Mouse (Mus musculus): Measurements from ENCODE around the gene Taar7d.
A peak's percentile ranks its signal among the peaks of the same experiment; 100 is the strongest.
"Not testable (repeated sequence)": the region's sequence is repeated elsewhere in the genome, so short reads cannot be mapped to it uniquely, and the experiment has no call there.

Gene Taar7d

DNA sequence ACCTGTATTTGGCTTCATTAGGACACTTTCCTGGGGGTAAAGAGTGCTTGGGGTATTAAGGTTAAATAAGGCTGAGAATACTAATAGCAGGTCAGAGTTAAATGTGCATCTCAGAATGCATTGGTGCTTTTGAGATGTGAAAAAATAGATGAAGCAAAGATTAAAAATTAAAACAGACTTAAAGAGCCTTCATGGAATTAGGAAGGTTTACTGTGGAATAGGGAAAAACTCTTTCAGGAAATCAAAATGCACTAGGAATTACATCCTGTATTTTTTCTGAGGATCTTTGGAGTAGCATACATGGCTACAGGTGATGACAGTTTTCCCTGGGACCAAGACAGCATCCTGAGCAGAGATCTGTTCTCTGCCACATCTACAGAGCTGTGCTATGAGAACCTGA lies at the start of gene Taar7d:
TSS of gene Taar7d (plus strand) at position 301 of the 400 bp plus-strand sequence.
- DNase-seq: no peak

DNA sequence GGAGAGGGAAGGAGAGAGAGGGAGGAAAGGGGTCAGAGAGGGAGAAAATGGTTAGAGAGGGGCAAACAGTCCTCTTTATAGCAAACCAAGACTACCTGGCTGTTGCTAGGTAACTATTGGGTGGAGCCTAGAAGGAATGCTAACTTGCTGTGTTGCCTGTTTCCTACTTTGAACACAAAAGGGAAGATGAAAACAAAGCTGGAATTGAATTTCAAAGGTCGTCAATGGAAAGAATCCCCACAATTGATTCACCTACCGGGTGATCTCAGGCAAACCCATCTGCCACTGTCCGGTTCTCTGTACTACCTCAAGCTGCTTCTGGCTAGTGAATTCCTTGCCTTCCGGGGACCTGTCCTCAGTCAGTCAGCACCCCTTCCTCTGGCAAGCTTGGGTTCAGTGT lies 49.1 kb upstream of the Taar7d start:
- DNase-seq: no peak

DNA sequence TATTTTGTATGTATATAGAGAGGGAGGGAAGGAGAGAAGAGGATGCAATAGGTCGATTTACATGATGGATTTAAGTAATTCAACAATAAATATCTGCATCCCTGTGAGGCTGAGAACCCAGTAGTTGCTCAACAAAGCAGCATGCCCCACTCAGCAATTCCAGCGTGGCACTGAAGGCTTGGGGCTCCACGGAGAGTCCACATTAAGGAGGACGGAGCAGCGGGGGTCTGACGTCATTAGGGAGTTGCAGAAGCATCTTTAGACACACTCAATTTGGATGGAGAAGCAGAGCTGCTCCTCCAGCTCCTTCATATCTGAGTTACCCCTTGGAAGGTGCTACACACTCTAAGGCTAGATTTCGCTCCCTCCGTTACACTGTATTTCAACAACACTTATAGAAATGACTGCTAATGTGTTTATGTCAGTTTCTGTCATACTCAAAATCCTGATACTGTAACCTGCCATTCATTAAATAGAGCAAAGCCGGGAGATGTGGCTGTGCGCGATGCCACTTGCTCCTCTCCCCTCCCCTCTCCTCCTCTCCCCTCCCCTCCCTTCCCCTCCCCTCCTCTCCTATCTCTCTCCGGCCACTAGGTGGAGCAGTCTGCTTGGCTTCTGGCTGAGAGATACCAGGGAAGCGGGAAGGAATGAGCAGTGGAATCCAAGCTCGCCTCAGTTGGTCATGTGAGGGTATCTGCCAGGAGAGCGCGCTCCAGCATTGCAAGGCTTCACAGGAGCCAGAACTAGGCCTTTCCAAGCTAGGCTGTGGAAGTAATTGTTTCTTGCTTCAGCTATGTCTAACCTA lies 47.9 kb upstream of the Taar7d start:
- peak; percentile 22 for DNase-seq

DNA sequence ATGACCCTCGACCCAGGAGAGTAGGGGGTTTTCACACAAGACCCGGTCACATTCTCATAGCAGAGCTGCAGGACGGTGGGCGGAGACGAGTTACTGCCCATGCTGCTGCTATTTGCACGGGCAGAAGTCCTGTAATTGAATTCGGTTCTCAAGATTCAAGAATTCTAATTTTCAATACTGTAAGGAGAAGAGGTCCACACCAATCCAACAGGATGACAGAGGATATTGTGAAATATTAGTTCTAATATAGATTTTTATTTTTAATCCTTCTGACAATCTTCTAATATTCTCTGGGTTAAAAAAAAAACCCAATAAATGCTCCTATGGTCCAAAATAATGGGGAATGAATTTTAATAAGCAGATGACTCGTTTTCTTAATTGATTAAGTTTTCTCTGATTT lies 41.5 kb upstream of the Taar7d start, which contains the start of gene Taar6:
TSS of gene Taar6 (minus strand) at position 101 of the 400 bp plus-strand sequence.
- DNase-seq: no peak

DNA sequence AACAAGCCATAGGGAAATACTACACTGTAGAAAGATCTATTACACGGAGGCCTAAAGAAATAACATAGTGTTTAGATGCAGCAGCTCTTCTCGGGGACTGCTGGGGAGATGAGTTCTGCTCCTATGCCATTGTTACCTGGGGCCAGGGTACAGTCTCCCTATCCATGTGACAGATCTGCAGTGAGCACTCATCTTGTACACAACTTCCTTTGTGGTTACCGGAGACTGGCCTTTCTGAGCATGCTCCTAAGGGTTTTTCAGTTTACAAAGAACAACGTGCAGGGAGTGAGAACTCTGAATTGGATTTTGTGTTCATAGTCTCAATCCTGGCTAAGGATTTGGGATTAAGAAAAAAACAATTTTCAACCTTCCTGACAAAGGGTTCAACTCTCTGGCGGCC lies 40.6 kb upstream of the Taar7d start:
- DNase-seq: no peak

DNA sequence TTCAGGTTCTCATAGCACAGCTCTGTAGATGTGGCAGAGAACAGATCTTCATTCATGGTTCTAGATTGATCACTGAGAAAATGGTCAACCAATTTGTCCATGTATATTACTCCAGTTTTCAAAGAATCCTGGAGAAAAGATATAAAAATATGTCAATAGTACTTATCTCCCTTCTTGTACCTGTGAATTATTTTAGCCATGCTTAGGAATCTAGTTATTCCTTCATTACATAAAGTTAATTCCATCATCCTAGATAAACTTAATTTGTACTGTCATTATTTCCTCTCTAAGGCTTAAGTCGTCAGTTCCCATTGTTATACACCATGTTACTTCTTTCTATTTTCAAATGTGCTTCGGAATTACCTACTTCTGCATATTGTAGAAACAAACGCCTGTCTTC lies 33.6 kb upstream of the Taar7d start, which contains the start of gene Taar7a:
TSS of gene Taar7a (minus strand) at position 101 of the 400 bp plus-strand sequence.
- DNase-seq: no peak

DNA sequence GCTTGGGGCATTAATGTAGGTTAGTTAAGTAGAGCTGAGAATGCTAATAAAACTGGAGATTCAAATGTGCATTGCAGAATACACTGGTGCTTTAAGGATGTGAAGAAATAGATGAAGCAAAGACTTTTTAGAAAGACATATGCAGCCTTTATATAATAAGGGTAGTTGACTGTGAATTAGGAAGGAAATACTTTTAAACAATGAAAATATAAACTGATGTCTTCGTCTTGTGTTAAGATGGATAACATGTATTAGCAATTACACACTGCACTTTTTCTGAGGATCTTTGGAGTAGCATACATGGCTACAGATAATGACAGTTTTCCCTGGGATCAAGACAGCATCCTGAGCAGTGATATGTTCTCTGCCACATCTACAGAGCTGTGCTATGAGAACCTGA lies 27.4 kb upstream of the Taar7d start, which contains the start of gene Taar7b:
TSS of gene Taar7b (plus strand) at position 301 of the 400 bp plus-strand sequence.
- no peak for DNase-seq

DNA sequence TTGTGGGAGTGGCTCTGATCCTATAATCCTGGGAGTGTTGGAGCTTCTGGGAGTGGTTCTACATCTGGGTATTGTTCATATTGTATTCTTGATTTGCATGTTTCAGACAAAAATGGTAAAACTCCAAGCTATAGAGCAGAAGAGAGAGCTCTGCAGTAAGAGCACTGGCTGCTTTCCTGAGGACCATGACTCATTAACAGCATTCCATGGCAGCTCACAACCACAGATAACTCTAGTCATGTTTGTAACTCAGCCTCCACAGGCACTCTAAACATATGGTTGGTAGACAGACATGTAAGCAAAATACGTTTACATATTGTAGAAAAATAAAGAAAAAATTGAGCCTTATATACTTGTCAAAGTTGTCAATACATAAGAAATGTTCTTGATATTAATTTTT lies 20.6 kb upstream of the Taar7d start:
- no peak for DNase-seq

DNA sequence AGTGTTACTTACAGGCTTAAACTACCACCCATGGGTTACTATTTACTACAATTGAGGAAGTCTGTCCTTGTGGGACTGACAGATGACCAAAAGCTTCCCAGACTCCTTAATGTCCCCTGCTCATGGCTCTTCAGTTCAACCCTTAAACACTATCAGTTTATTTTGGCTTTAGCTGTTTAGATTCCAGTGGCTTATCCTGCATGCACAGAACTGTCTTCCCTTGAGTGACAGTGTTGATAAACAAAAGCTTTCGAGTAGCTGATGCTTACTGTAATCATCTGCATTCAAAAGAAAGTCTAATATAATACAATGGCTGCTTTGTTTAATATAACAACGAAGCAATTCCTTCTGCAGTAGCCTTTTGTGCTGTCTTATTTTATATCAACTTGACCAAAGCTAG lies 20.0 kb upstream of the Taar7d start:
- DNase-seq: no peak

DNA sequence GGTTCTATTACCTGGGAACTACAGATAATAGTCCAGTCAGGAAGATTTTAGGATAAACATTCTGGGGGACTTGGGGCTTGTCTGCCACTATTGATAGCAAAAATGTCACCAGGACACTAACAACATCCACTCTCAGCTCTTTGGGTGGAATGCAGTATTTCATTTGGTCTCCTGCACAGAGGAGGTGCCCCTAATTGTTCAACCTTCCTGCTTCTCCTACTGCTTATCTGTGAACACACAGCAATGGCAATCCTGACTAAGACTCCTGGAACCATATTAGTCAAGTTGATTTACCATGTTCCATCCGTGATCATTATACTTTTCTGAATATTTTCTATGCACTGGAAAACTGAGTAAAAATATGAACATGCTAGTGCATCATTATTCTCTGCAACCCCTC lies 18.9 kb upstream of the Taar7d start:
- no peak for DNase-seq

DNA sequence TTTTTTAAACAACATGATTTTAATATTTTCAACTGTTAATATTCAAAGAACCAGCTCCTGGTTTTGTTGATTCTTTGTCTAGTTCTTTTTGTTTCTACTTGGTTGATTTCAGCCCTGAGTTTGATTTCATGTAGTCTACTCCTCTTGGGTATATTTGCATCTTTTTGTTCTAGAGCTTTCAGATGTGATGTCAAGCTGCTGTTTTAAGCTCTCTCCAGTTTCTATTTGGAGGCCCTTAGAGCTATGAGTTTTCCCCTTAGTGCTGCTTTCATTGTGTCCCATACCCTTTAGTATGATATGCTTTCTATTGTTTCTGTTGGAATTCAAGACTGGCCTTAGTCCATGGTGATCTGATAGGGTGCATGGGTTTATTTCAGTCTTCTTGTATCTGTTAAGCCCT lies 4.3 kb downstream of the Taar7d start:
- DNase-seq: no peak

DNA sequence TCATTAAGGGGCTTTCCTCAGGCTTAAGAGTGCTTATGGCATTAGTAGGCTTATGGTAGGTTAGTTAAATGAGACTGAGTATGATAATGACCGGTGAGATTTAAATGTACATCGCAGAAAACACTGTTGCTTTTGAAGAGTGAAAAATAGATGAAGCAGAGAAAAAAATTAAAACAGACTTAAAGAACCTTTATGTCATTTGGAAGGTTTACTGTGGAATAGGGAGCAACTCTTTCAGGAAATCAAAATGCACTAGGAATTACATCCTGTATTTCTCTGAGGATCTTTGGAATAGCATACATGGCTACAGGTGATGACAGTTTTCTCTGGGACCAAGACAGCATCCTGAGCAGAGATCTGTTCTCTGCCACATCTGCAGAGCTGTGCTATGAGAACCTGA lies 10.3 kb downstream of the Taar7d start, which contains the start of gene Taar7e:
TSS of gene Taar7e (plus strand) at position 301 of the 400 bp plus-strand sequence.
- DNase-seq: no peak

DNA sequence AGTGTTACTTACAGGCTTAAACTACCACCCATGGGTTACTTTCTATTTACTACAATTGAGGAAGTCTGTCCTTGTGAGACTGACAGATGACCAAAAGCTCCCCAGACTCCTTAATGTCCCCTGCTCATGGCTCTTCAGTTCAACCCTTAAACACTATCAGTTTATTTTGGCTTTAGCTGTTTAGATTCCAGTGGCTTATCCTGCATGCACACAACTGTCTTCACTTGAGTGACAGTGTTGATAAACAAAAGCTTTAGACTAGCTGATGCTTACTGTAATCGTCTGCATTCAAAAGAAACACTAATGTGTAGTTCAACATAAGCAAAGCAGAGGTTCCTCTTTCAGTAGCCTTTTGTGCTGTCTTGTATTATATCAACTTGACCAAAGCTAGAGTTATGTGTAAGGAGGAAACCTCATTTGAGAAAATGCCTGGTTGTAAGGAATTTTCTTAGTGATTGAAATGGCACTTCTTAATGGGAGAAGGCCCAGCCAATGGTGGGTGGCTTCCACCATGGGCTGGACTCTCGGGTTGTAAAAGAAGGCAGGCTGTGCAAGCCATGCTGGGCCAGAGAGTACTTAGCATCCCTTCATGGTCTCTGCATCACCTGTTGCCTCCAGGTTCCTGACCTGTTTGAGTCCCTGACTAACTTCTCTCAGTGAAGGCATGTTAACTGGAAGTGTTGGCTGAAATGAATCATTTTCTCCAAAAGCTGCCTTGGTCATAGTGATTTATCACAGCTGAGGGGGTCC lies 13.3 kb downstream of the Taar7d start:
- DNase-seq: no peak

DNA sequence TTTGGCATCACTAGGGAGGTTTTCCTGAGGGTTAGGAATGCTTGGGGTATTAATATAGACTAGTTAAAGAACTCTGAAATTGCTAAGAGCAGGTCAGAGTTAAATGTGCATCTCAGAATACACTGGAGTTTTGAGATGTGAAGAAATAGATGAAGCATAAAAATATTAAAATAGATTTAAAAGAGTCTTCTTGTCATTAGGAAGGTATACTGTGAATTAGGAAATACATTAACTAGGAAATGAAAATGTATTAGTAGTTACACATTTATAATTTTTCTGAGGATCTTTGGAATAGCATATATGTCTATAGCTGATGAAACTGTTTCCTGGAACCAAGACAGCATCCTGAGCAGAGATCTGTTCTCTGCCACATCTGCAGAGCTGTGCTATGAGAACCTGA lies 22.2 kb downstream of the Taar7d start, which contains the start of gene Taar7f:
TSS of gene Taar7f (plus strand) at position 301 of the 400 bp plus-strand sequence.
- no peak for DNase-seq

DNA sequence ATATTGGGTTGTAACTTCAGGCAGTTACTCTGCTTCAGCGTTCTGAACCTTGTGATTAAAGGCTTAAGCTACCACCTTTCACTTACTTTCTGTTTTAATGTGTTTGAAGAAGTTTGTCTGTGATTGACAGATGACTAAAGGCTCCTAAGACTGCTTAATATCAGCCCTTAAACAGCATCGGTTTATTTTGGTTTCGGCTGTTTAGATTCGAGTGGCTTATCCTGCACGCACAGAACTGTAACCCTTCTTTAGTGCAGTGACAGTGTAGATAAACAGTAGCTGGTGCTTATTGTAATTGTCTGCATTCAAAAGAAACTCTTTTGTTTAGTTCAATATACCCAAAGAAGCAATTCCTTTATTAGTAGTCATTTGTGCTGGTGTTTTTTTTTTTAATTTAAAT lies 25.0 kb downstream of the Taar7d start:
- DNase-seq: no peak

DNA sequence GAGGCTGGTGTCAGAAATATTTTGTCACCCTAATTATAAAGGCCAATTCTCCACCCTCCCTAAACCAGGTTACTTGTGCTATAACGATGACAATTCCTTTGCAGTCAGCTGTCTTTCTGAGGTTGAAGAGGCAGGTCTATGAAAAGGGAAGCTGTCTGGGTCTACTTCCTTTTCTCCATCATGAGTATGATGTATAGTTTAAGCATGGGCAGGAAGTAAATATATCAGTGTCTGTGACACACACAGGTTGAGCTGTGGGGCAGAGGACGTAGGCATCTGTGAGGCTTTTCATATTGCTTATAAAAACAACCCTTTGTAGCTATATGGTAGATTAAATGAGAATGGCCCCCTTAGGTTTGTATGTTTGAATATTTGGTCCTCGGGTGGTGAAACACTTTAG lies 32.0 kb downstream of the Taar7d start:
- DNase-seq: no peak

DNA sequence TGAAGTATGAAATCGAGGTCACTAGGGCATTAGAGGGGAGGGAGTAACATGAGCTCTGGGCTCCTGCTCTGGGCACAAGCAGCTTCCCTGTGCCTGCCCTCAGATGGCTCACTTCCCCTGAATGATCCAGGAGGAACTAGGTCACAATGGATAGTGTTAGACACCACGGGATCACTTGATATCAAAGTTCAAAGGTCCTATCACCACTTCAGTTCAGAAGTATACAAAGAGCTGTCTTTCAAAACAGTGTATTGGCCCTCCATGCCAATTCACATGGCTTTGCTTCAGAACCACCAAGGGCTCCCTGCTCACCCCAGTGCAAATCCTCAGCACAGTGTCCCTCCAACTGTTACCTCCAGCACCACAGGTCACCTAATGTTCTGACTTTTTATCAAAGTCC lies 47.7 kb downstream of the Taar7d start:
- DNase-seq: not testable (repeated sequence)

DNA sequence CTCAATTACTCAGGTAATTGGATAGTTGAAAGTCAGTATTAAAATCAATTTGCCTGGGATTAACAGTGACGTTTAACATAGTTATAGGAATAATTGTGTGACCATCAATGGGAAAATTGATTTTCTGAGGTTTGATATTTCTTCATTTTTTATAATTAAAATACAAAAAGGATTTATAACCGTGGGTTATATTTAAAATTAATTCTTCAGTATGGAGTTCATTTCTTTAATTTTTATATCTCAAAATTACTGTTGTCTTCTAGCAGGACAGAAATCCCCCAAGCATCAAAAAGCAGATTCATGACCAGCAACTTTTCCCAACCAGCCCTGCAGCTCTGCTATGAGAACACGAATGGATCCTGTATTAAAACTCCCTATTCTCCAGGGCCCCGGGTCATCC lies 49.2 kb downstream of the Taar7d start, which contains the start of gene Taar8a:
TSS of gene Taar8a (plus strand) at position 301 of the 400 bp plus-strand sequence.
- not testable (repeated sequence) for DNase-seq

Measured in cerebellum, adult 11-12 months (tissue).